Mouse (Mus musculus): ENCODE data around the gene Cyp2u1. TPM values are rescaled to one million over a fixed set of nuclear protein-coding genes. Genes with fewer than 3 reads are reported as not detected.

The Cyp2u1 gene
- polyA plus RNA-seq, 1 experiment: 4.1 TPM

- Histone ChIP-seq H3K27me3 (ENCODE audit: control insufficient read depth, insufficient read depth, insufficient read length) (no peaks in the 10 kb centered on the region), H3K79me2 (ENCODE audit: control insufficient read depth, insufficient read depth) (no peaks in the 10 kb centered on the region), H3K36me3 (ENCODE audit: control insufficient read depth, insufficient read depth) (no peaks in the 10 kb centered on the region), H3ac (ENCODE audit: control insufficient read depth, insufficient read length) (peak within 1 kb of the TSS; percentile 41), H3K4me3 (peak within 1 kb of the TSS; percentile 48), H3K4me2 (ENCODE audit: low read depth) (peak within 1 kb of the TSS; percentile 92)
- TF ChIP-seq POLR2A (IDR thresholded peaks at IDR 0.05; ENCODE audit: insufficient read length, low read depth) (peak; percentile 94), POLR2AphosphoS2 (IDR thresholded peaks at IDR 0.05; ENCODE audit: insufficient read length, low read depth) (peak; percentile 91), SRF (IDR thresholded peaks at IDR 0.05; ENCODE audit: control insufficient read depth, insufficient read length, low read depth) (no peak)
Measured at GRCm38 (mm10) chr3:131271559-131272373, 31.3 kb downstream of the Cyp2u1 start, which contains the start of gene Hadh. Hadh (minus strand) TSS chr3:131272101.

- H3K27me3 ChIP-seq (ENCODE audit: control insufficient read depth, insufficient read depth, insufficient read length): no peaks in the 10 kb centered on the region
Measured at GRCm38 (mm10) chr3:131271157-131271556, 31.9 kb downstream of the Cyp2u1 start.

DNA sequence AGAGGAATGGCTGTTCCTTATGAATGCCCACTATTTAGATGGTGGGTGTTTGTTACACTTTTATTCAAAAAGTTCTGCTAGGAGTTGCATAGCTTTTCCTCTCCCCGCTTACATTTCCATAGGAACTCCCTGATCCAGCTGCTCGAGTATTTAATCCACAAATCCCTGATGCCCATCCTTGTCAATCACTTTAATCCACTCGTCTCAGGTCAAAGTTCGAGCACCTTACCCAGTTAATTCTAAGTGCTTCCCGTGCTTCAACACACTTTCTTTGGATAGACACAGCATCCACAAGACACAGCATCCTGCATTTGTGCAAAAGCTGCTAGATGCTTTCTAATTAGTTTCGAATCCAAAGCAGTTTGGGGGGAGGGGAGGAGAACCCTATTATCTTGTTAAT, 32.6 kb downstream of the Cyp2u1 start:
- Histone ChIP-seq H3K79me2 (ENCODE audit: control insufficient read depth, insufficient read depth) (no peaks in the 10 kb centered on the region), H3K36me3 (ENCODE audit: control insufficient read depth, insufficient read depth) (no peaks in the 10 kb centered on the region), H3K27me3 (ENCODE audit: control insufficient read depth, insufficient read depth, insufficient read length) (no peaks in the 10 kb centered on the region), H3K4me2 (ENCODE audit: low read depth) (peak overlapping the region; percentile 91), H3ac (ENCODE audit: control insufficient read depth, insufficient read length) (no peak overlapping the region), H3K4me3 (no peak overlapping the region)
- no peak for TF ChIP-seq USF1 (IDR thresholded peaks at IDR 0.05; ENCODE audit: low read depth)
- no peak for TF ChIP-seq TCF3 (IDR thresholded peaks at IDR 0.05; ENCODE audit: insufficient read length, low read depth)
- no peak for TF ChIP-seq MYOD1 (IDR thresholded peaks at IDR 0.05; ENCODE audit: control insufficient read depth in 1 of 3, insufficient read length in 2 of 3, low read depth in 2 of 3)
- TF ChIP-seq MAX (IDR thresholded peaks at IDR 0.05; ENCODE audit: low read depth): no peak
- no peak for TF ChIP-seq SRF (IDR thresholded peaks at IDR 0.05; ENCODE audit: control insufficient read depth, insufficient read length, low read depth)
- no peak for TF ChIP-seq POLR2A (IDR thresholded peaks at IDR 0.05; ENCODE audit: insufficient read length, low read depth)
- no peak for TF ChIP-seq TCF12 (IDR thresholded peaks at IDR 0.05; ENCODE audit: insufficient read depth, poor library complexity, severe bottlenecking)
- TF ChIP-seq CEBPB (IDR thresholded peaks at IDR 0.05; ENCODE audit: insufficient read depth, poor library complexity, severe bottlenecking): no peak
- no peak for TF ChIP-seq REST (IDR thresholded peaks at IDR 0.05; ENCODE audit: insufficient read depth, insufficient read length)
- TF ChIP-seq MYOG (IDR thresholded peaks at IDR 0.05; ENCODE audit: control insufficient read depth in 1 of 3, insufficient read depth in 1 of 3, insufficient read length in 2 of 3, low read depth in 2 of 3): no peak
- no peak for TF ChIP-seq E2F4 (IDR thresholded peaks at IDR 0.05; ENCODE audit: insufficient read depth)
- no peak for TF ChIP-seq POLR2AphosphoS2 (IDR thresholded peaks at IDR 0.05; ENCODE audit: insufficient read length, low read depth)

More at GRCm38 (mm10) chr3:131271157-131271556, 31.9 kb downstream of the Cyp2u1 start:
- no peak for TF ChIP-seq TCF3 (IDR thresholded peaks at IDR 0.05; ENCODE audit: insufficient read length, low read depth)
- TF ChIP-seq MYOG (IDR thresholded peaks at IDR 0.05; ENCODE audit: control insufficient read depth in 1 of 3, insufficient read depth in 1 of 3, insufficient read length in 2 of 3, low read depth in 2 of 3): no peak
- TF ChIP-seq POLR2AphosphoS2 (IDR thresholded peaks at IDR 0.05; ENCODE audit: insufficient read length, low read depth): no peak
- no peak for TF ChIP-seq USF1 (IDR thresholded peaks at IDR 0.05; ENCODE audit: low read depth)
- TF ChIP-seq E2F4 (IDR thresholded peaks at IDR 0.05; ENCODE audit: insufficient read depth): no peak
- TF ChIP-seq REST (IDR thresholded peaks at IDR 0.05; ENCODE audit: insufficient read depth, insufficient read length): no peak
- TF ChIP-seq MAX (IDR thresholded peaks at IDR 0.05; ENCODE audit: low read depth): no peak
- Histone ChIP-seq H3K4me3 (peak overlapping the region; percentile 48), H3K4me2 (ENCODE audit: low read depth) (peak overlapping the region; percentile 91), H3ac (ENCODE audit: control insufficient read depth, insufficient read length) (peak overlapping the region; percentile 41), H3K79me2 (ENCODE audit: control insufficient read depth, insufficient read depth) (no peaks in the 10 kb centered on the region), H3K36me3 (ENCODE audit: control insufficient read depth, insufficient read depth) (no peaks in the 10 kb centered on the region)

GRCm38 (mm10) chr3:131266366-131267050, 36.5 kb downstream of the Cyp2u1 start:
- no peak overlapping the region for H3K4me2 ChIP-seq (ENCODE audit: low read depth)
- H3K4me3 ChIP-seq: no peak overlapping the region
- H3ac ChIP-seq (ENCODE audit: control insufficient read depth, insufficient read length): no peak overlapping the region
- no peaks in the 10 kb centered on the region for H3K79me2 ChIP-seq (ENCODE audit: control insufficient read depth, insufficient read depth)
- TF ChIP-seq TCF3 (IDR thresholded peaks at IDR 0.05; ENCODE audit: insufficient read length, low read depth): no peak
- no peak for TF ChIP-seq MAX (IDR thresholded peaks at IDR 0.05; ENCODE audit: low read depth)
- H3K36me3 ChIP-seq (ENCODE audit: control insufficient read depth, insufficient read depth): no peaks in the 10 kb centered on the region
- no peaks in the 10 kb centered on the region for H3K27me3 ChIP-seq (ENCODE audit: control insufficient read depth, insufficient read depth, insufficient read length)

GRCm38 (mm10) chr3:131265516-131265915, 37.5 kb downstream of the Cyp2u1 start:
- TF ChIP-seq MAX (IDR thresholded peaks at IDR 0.05; ENCODE audit: low read depth) (no peak), USF1 (IDR thresholded peaks at IDR 0.05; ENCODE audit: low read depth) (no peak), POLR2AphosphoS2 (IDR thresholded peaks at IDR 0.05; ENCODE audit: insufficient read length, low read depth) (no peak), MYOG (IDR thresholded peaks at IDR 0.05; ENCODE audit: control insufficient read depth in 1 of 3, insufficient read depth in 1 of 3, insufficient read length in 2 of 3, low read depth in 2 of 3) (no peak), TCF12 (IDR thresholded peaks at IDR 0.05; ENCODE audit: insufficient read depth, poor library complexity, severe bottlenecking) (no peak), TCF3 (IDR thresholded peaks at IDR 0.05; ENCODE audit: insufficient read length, low read depth) (no peak), SRF (IDR thresholded peaks at IDR 0.05; ENCODE audit: control insufficient read depth, insufficient read length, low read depth) (no peak), CEBPB (IDR thresholded peaks at IDR 0.05; ENCODE audit: insufficient read depth, poor library complexity, severe bottlenecking) (no peak), MYOD1 (IDR thresholded peaks at IDR 0.05; ENCODE audit: control insufficient read depth in 1 of 3, insufficient read length in 2 of 3, low read depth in 2 of 3) (no peak), REST (IDR thresholded peaks at IDR 0.05; ENCODE audit: insufficient read depth, insufficient read length) (no peak), POLR2A (IDR thresholded peaks at IDR 0.05; ENCODE audit: insufficient read length, low read depth) (no peak), E2F4 (IDR thresholded peaks at IDR 0.05; ENCODE audit: insufficient read depth) (no peak)
- H3K4me3 ChIP-seq: no peak overlapping the region
- H3K36me3 ChIP-seq (ENCODE audit: control insufficient read depth, insufficient read depth): no peaks in the 10 kb centered on the region
- no peak overlapping the region for H3ac ChIP-seq (ENCODE audit: control insufficient read depth, insufficient read length)
- H3K79me2 ChIP-seq (ENCODE audit: control insufficient read depth, insufficient read depth): no peaks in the 10 kb centered on the region
- no peak overlapping the region for H3K4me2 ChIP-seq (ENCODE audit: low read depth)
- no peaks in the 10 kb centered on the region for H3K27me3 ChIP-seq (ENCODE audit: control insufficient read depth, insufficient read depth, insufficient read length)

All from myocyte (in vitro differentiated cells).